Mouse (Mus musculus): ENCODE data around the gene Nutm2. TPM values are rescaled to one million over a fixed set of nuclear protein-coding genes. Genes with fewer than 3 reads are reported as not detected.

Nutm2 gene
- polyA plus RNA-seq (2012; ENCODE audit: low replicate concordance), result not detected in 2 replicates

DNA sequence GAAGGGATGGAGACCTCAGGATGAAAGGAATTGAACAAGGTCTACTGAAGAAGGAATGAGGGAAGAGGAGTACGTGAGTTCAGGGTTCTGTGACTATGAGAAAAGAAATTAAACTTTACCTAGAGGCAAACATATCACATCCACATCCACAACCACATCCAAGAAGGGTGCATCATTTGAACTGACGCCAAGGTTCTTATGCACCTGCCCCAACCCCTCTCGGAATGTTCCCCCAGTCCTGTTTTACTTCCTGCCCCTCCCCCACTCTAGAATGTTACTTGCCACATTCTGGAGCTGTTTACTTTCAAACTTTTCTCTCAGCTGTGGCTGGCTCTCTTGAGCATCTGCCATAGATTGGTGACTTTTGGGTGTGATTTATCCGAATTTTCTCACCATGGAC is at the start of gene Nutm2:
Gene Nutm2, plus strand, starts transcription at position 301 of the 400 bp plus-strand sequence.

DNA sequence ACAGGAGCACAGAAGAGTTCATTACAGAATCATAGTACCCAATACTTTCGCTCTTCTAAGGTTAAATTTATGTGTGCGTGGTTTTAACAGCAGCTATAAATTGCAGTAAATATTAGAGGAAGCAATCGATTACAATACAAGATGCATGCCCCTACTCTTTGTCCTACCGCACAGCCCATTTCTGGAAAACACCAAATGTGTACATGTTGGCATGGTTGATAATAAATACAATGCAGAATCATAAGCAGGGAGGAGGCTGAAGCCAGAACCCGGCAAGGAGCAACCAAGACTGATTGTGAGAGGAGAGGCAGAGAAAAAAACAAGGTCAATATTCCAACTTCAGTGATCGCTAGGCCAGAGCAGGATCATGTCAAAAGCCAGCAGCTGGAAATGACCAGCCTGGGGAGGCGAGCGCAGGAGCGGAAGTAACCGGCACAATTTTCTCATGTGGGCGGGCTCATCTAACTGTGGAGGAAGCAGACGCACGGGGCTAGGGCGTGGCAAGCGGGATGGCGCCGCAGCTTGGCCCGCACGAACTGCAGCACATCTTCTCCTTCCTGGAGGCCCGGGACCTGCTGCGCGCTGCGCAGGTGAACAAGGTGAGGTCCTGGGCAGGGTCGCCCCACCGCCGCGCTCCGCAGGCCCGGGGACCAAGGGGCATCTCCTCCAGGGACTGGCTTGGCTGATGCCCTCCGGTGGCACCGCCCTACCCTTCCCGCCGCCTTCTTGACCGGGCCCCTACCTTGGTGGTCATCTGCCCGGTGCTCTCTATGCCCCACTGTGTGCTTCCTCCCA is 49.5 kb upstream of the Nutm2 start, which contains the start of gene Fbxw17:
Gene Fbxw17, plus strand, starts transcription at position 476 of the 795 bp plus-strand sequence.

DNA sequence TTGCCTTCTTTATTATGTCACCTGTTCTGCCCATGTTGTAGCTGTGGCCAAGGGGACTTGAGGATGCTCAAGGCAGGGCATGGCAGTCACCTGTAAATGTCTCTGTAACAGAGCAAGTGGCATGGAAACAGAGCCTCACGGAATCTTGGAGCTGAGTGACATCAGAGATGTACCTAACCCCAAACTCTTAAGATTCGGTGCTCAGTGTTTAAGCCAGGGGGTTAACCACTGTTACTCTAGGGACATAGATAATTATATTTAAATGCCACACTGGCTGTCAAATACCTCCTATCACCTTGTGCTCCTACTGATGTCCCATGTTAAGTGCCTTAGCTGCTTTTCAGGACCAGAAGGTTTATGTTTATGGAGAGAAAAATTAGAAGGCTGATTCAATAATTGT is 23.3 kb upstream of the Nutm2 start, which contains the start of gene Gm47429:
Gene Gm47429, minus strand, starts transcription at position 101 of the 400 bp plus-strand sequence.

Other genes starting within 250 kb of the Nutm2 start
- gene Gm906, start 217.0 kb upstream of the Nutm2 start, polyA plus RNA-seq (2012; ENCODE audit: low replicate concordance), result not detected in 2 replicates
- 1.9 and 2.7 TPM in 2 replicates for gene Fbxw17, start 49.4 kb upstream of the Nutm2 start, polyA plus RNA-seq (2012; ENCODE audit: low replicate concordance)
- not detected in 2 replicates for gene Gm47429, start 23.4 kb upstream of the Nutm2 start, polyA plus RNA-seq (2012; ENCODE audit: low replicate concordance)
- gene Gm904, start 175.9 kb downstream of the Nutm2 start, polyA plus RNA-seq (2012; ENCODE audit: low replicate concordance), result not detected in 2 replicates
- gene Gm8765, start 231.0 kb downstream of the Nutm2 start, polyA plus RNA-seq (2012; ENCODE audit: low replicate concordance), result 0.13 TPM in 1 of 2 replicates, not detected in the other